Mouse (Mus musculus): ENCODE results near the gene E030025P04Rik.

The E030025P04Rik gene

GRCm38 (mm10) chr11:109100266-109100665 is 43.9 kb downstream of the E030025P04Rik start:
- DNase-seq, result no peak

- no peak for DNase-seq
These were observed 52.3 kb downstream of the E030025P04Rik start for GRCm38 (mm10) chr11:109091821-109092220.
